Mouse (Mus musculus) gastrocnemius, postnatal 10 days (tissue): ENCODE results near the gene Smyd3. TPM values are rescaled to one million over a fixed set of nuclear protein-coding genes. Genes with fewer than 3 reads are reported as not detected.

Experiments
- DNase-seq: peaks from one replicate; pipeline ENCODE4 v3.0.0; 2021; ENCODE audit warnings: mixed read lengths
- total RNA-seq, 2 experiments: library from RNA; stranded (reverse); gene quantifications; 2 replicates each; pipeline ENCODE4 v1.2.3; 2021

Smyd3 gene
- total RNA-seq, 2 experiments from 2014 or later: 5.8 to 6.1 TPM

DNA sequence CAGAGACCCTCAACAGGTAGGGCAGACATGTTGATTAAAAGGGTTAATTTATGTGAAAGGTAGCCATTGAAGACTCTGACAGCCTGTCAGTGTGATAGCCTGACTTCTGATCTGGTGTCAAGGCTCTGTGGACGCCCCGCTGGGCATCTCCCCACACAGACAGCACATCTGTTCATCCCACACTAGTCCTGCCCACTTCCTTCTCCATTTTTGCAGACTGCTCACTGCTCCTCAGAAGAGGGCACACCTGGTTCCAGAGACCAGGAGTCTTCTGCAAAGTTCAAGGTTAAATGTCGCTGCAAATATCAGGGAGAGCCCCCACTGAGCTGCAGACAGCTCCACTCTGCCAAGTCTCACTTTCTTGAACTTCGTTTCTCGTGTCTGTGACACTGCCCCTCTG is 299.8 kb downstream of the Smyd3 start:
- DNase-seq: no peak

DNA sequence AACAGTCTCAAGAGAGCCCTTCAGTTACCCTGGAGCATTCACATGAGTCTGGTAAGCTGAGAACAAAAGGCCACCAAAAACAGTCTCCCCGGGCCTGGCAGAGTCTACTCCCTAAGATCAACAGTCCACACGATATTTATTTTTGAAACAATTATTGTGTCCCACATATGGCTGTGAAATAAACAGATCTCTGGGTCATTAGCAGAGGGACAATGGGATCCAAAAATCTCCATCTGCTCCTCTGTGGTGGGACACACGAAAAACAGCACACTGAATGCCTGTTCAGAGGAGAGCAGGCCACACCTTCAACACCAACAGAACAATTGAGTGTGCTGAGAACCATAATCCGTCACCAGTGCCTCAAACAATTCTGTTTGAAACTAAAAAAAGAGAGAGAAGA is 300.8 kb downstream of the Smyd3 start:
- DNase-seq: no peak

DNA sequence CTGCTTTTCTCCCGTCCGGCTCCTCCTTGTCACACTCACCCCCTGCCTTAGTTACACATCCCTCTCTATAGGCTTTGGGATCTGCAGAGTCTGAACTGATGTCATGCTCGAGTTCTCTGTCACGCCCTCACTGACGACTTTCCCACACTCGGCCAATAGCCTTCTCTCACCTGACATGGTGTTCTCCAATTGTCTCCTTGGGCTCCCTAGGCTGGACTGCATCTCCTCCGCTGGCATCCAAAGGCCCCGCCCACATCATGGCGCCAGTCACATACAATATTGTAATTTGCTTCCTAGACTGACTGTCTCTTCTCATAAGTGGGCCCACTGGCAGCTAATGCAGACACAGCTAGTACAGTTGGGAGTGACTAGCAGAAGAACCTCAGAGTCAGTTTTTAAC is 304.5 kb downstream of the Smyd3 start:
- DNase-seq: no peak

GRCm38 (mm10) chr1:179212295-179212694 is 305.5 kb downstream of the Smyd3 start:
- no peak for DNase-seq

DNA sequence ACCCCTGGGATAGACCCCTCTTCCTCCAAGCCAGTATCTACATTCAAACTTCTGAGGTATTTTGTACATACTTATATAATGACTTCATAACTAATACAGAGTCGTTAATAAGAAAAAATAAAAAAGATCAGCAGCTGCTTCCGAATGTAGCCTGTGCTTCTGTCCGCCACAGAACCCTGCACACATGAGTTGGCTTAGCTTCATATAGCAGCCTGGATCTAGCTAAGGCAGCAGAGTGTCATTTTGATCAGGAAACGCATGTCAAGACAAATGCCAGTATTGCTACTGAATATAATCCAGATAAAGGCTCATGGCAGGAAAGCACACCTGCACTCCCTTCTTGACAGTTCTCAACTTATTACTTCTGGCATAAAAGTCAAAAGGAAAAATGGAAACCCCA is 306.5 kb downstream of the Smyd3 start:
- DNase-seq: no peak

DNA sequence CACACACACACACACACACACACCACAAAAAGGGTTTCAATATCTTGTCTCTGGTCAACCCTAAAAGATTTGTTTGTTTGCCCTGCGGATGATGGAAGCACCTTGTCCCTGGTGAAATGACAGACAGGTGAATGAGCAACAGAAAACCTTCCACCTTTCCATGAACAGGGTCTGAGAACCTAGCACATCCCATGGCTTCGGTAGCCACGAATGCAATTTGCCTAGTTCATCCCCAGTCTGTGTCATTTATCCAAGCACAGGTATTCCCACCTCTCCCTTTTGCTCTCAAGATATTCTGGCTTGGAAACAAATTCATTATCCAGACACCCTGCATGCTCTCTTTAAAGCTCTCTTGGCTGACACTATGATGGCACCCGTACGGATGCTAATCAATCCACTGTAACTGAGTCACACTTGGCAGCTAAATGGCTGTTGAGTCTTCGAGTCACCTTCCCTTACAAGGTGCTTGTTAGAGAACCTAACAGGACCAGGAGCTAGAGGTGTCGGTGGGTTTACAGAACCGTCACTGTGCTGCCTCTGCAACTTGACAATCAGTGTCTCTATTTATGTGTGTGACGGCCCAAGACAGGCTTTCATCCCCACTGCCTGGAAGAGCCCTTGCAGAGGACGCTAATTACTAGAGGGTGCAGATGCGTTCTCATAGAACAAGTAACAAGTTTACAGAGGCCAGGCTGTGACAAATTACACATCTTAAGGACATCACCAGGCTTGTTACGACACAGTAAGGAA is 309.8 kb downstream of the Smyd3 start:
- DNase-seq: no peak

DNA sequence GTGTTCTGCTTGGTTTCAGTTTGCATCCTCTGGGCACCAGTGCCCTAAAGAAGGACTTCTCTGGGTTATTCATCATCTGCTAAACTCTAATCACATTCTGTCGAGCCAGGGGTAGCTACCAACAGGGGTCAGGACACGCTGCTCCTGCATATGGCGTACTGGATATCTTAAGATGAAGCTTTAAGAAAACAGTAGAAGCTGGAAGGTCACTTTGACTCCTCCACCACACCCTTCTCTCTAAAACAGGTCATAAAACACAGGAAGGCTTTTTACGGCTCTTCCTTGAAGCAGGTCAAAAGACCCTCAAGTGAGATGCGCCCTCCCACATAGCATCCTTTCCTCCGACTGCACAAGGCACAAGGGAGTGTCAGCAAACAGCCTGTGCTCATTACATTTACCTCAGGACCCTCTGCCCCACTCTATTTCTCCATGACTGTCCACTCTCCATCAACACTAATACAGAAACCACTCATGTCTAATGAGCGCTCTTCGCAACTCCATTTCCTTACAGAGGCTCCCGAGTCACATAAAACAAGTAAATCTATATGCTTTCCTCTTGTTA is 310.6 kb downstream of the Smyd3 start:
- no peak for DNase-seq

DNA sequence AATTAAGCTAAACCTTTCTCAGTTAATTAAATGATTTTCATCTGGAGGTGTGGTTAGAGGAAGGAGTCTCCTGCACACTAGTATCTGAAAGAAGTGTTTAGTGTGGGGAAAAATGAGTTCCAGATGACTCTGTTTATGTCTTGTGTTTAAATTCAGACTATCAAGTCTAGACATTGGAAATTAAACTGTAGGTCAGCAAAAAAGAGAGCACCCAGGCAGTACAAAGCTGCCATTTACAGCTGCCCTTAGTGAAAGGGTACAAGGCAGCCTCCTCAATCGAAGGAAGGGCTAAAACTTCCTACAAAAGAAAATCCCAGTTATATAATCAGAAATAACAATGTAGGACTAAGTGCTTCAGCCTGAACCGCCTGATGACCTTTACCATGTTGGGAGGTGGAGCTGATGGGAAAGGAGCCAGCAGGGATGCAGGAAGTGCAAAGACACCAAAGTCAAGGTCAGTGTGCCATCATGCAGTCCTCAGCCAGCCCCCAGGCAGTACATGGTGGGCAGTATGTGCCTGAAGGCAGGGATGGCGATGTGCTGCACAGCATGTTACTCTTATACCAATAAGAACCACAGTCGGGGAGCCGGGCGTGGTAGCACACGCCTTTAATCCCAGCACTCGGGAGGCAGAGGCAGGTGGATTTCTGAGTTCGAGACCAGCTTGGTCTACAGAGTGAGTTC is 319.2 kb downstream of the Smyd3 start:
- no peak for DNase-seq

DNA sequence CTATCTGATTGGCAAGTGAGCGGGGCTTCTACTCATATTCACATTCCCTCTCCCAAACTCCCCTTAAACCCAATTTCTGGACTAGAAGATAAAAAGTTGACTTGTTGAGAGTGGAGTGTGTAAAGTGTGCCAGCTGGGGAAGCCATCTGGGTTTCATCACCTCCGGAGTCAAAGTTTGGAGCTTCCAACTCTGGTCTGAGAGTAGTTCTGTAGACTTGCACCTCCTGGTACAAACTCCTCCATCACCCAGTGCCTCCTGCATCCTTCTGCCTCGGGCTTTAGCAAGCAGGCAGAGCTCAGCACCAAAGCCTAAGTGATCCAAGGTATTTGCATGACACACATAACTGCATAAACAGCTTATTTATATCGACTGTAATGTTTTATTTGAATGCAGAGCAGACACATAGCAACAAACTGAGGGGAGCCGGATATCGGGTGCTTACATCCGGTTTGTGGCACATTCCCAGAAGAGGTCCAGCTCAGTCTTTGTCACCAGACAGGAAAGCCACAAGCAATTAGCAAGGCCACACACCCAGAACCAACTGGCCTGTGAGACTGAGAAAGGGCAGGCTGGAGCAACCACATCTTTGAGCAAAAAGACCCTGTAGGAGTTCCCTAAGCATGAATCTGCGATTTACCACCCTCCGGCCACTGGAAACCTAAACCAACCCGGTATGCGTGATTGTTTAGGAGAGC is 319.9 kb downstream of the Smyd3 start:
- DNase-seq: no peak

DNA sequence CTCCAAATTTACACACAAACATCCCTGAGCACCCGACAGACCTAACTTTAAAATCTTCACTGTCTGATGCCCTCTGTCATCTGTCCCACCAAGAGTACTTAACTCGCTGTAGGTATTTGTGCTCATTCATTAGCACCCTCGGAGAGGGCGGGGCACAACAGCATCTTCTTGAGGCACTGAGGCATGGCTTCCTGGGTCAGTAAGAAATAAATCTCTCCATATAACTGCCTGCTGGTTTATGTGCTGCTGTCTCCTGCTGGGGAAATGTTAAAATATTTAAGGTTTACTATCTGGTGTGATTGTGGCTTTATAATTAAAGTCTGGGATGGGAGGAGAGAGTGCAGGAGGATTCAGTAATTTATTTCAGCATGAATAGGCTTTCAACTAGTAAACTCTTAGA is 320.7 kb downstream of the Smyd3 start:
- no peak for DNase-seq

DNA sequence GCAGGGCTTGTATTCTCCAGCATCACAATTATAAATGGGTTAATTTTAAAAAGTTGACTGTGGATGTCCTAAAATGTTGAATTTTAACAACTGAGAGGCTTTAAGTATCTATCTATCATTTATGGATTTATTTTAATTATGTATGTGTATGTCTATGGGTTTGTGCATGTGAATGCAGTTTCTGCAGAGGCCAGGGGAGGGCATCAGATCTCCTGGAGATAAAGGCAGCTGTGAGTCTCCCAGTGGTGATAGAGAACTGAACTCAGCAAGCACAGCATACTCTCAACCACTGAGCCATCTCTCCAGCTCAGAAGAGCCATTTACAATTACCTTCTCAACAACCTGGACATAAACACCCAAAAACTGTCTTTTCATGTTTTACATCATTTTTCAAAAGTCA is 321.4 kb downstream of the Smyd3 start:
- no peak for DNase-seq

GRCm38 (mm10) chr1:179192781-179193180 is 325.1 kb downstream of the Smyd3 start:
- no peak for DNase-seq

- no peak for DNase-seq
Observed at GRCm38 (mm10) chr1:179190837-179191236, 327.0 kb downstream of the Smyd3 start.

- DNase-seq: no peak
Observed at GRCm38 (mm10) chr1:179187171-179187570, 330.7 kb downstream of the Smyd3 start.

DNA sequence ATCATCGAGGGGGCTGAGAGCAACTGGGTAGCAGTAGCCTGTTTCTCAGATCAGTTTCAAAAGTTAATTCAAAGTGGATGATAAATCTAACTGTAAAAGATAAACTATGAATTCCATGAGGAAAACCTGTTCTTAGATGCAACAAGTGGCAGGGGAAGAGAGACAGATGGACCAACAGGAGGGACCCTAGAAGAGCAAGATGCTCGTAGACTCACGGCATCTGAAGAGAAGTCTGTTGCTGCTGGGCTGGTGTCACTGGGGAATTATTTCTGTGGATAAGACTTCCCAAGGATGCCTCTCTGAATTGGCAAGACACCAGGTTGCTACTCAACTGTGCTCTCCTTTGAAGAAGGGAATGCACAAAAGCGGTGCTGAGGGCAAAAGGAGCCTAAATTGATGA is 333.2 kb downstream of the Smyd3 start:
- no peak for DNase-seq

- DNase-seq: no peak
Observed at GRCm38 (mm10) chr1:179183499-179183898, 334.3 kb downstream of the Smyd3 start.

DNA sequence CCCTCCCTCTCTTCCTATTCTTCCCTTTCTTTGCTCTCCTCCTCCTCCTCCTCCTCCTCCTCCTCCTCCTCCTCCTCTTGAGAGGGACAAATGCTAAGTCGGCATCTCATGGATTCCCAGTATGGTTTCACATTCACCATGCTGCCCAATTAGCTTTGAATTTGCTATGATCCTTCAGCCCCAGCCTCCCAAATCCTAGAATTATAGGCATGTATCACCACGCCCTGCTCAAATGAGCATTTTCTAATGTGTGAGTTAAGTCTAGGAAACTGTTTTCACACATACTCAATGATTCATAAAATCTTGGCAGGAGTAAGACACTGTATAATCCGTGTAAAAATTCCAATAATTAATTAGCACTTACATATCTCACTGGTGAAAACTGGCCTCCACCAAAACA is 337.3 kb downstream of the Smyd3 start:
- no peak for DNase-seq

DNA sequence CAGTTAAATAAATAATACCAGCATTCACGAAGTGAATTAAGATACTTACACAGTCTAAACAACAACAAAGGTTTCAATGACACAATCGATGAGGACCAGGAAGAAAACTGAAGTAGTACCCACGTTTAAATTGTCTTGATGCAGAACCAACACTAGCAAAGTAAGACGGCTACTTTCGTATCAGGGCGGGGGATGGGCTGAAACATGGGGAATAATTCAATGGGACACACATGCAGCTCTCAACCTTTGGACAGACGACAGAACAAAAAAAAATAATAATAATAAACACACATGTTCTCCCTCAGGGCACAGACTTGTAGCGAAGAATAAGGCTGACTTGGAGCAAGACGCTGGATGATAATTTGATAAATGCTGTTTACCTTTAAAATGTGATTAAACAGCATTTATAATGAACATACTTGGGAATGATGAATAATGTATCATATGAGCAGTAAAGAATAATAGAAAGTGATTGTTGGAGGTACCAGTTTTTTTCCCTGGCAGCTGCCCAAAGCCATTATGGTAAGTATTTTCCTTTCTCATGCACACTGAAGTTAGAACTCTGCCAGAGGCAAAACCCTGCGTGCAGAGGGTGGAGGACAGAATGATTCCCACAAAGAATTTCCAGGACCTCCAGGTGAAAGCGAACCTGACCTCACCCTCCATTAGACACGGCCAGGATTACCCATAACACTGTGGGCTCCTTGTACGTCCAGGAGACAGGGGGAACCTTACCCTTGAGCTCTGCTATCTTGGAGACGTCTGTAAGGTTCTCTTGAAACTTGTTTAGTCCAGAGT is 340.8 kb downstream of the Smyd3 start:
- DNase-seq: no peak

DNA sequence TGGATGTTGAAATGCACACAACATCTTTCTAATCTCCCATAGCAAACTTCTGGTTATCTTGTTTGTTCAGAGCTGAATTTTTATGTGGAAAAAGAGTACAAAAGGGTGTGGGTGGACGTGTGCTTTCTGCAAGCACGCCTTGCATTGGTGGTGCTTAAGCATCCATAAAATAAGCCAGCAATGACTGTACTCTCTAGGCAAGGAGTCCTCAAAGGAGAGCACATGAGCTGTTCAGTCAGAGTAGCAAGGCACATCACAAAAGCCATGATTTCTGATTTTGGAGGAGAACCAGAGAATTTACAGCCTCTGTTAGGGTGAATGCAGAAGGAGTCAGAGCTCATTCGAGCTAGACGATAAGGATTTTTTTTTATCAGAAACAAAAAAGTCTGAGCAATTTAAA is 343.6 kb downstream of the Smyd3 start:
- DNase-seq: no peak

DNA sequence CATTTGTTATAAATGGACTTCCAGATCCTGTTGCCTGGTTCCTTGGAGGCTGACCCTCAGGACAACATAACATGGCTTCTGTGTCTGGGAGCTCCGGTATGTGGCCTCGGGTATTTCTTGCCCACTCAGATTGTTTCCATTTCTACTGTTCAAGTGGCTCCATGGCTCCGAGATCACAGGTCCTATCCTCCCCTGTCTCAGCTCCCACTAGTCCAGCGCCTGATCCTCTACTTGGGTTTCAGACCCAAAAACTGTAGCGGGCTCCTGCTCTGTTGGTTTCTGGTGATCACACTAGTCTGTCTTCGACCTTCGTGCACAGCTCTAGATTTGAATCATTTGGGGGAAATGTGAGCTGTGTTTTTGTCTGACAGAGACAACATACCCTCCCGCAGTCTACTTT is 347.3 kb downstream of the Smyd3 start:
- no peak for DNase-seq

DNA sequence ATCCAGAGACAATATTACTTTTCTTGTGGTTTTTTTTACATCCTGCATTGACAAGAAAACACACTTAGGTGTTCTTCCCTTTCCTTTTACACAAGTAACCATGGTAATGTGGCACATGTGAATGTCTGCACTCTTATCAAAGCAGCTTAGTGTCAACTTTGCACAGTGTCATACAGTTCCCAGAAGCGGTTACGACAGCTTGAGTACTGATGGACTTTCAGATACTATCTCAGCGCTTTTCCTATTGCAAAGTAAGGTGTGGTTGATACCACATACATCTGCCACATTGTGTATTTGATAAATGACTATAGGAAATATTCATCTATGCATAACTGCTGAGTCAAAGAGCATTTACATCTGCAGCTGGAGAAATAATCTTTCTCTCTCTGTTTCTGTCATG is 348.1 kb downstream of the Smyd3 start:
- DNase-seq: no peak

- DNase-seq: no peak
Observed at GRCm38 (mm10) chr1:179169161-179169560, 348.7 kb downstream of the Smyd3 start.
